Mouse (Mus musculus) heart, embryonic 11.5 days (tissue): Measurements from ENCODE around the gene Dvl2. TPM values are rescaled to one million over a fixed set of nuclear protein-coding genes. Genes with fewer than 3 reads are reported as not detected.
"Not testable (repeated sequence)": the region's sequence is repeated elsewhere in the genome, so short reads cannot be mapped to it uniquely, and the experiment has no call there.

ENCODE experiments used
- ATAC-seq: fragments of 200-750 bp; cut with Nextera tagmentation; replicated peaks from 2 replicates; pipeline ENCODE4 v1.8.0; 2017; ENCODE audit warnings: moderate library complexity; ENCODE audit not compliant: insufficient number of reproducible peaks, low FRiP score, low TSS enrichment
- H3K27ac ChIP-seq: fragments of 300-500 bp; sonication (generic); 2 replicates; pipeline ENCODE4 v1.5.1; 2014; ENCODE audit warnings: mild to moderate bottlenecking, low read depth, low read length
- H3K27me3 ChIP-seq: fragments of 300-500 bp; sonication (generic); 2 replicates; pipeline ENCODE4 v1.6.1; 2014; ENCODE audit warnings: mild to moderate bottlenecking, low read length, mixed read lengths; ENCODE audit not compliant: control insufficient read depth, insufficient read depth
- H3K36me3 ChIP-seq: fragments of 300-500 bp; sonication (generic); 2 replicates; pipeline ENCODE4 v1.6.1; 2014; ENCODE audit warnings: mild to moderate bottlenecking, low read length, moderate library complexity, mixed read lengths; ENCODE audit not compliant: control insufficient read depth, insufficient read depth
- H3K4me1 ChIP-seq: fragments of 300-500 bp; sonication (generic); 2 replicates; pipeline ENCODE4 v1.6.1; 2014; ENCODE audit warnings: low read length; ENCODE audit not compliant: control insufficient read depth, insufficient read depth
- H3K4me2 ChIP-seq: fragments of 300-500 bp; sonication (generic); 2 replicates; pipeline ENCODE4 v1.6.1; 2014; ENCODE audit warnings: mild to moderate bottlenecking, moderate library complexity
- H3K4me3 ChIP-seq: fragments of 300-500 bp; sonication (generic); 2 replicates; pipeline ENCODE4 v1.5.1; 2014; ENCODE audit warnings: low read depth, low read length
- H3K9ac ChIP-seq: fragments of 300-500 bp; sonication (generic); 2 replicates; pipeline ENCODE4 v1.6.1; 2014; ENCODE audit warnings: mild to moderate bottlenecking, low read depth, low read length, moderate library complexity
- H3K9me3 ChIP-seq: fragments of 300-500 bp; sonication (generic); replicated peaks from 2 replicates; pipeline ENCODE4 v1.6.1; 2016; ENCODE audit warnings: low read length; ENCODE audit not compliant: control insufficient read depth
- WGBS: fragments of 180-500 bp; shearing (Covaris S2); extraction: QIAGEN DNeasy Blood & Tissue Kit; methylation state at CpG from one replicate; pipeline ENCODE4 v1.1.7; 2014; ENCODE audit not compliant: insufficient replicate concordance; 5-methylcytosine and 5-hydroxymethylcytosine counted together
- polyA plus RNA-seq: library from polyadenylated mRNA; unstranded; fragments of >200 nt; fragmentation: Nextera tagmentation; extraction: Ambion mirVana; gene quantifications from 2 replicates; pipeline ENCODE4 v1.2.1, GENCODE M21; 2014

Gene Dvl2
- polyA plus RNA-seq, 1 experiment from 2014 or later = 18.9 TPM

DNA sequence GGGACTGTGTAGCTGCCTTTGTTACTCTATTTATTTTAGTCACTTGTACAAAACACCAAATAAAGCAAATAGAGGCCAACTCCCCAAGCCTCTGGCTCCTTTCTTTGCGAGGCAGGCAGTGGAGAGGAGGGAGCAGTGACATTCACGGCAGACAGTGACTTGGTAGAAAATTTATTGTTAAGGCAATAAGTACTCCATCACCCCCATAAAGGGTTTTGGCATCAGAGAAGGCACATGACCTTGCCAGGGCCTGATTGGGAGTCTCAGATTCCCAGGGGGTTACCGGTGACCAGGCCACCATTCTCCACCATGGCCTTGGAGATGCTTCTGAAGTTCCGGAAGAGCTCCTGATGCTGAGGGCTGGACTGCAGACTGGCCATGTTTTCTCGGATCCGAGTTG is 9.6 kb downstream of the Dvl2 start:
- Histone ChIP-seq H3K27ac (no peak overlapping the region), H3K36me3 (peaks cover 60% of the 10 kb centered on the region), H3K4me3 (no peak overlapping the region), H3K4me1 (peaks cover 11% of the 10 kb centered on the region), H3K27me3 (no peaks in the 10 kb centered on the region), H3K9me3 (no peaks in the 10 kb centered on the region), H3K4me2 (no peak overlapping the region), H3K9ac (no peak overlapping the region)
- WGBS = 88% methylated on average over 6 of the region's 6 CpGs
- no peak for ATAC-seq

DNA sequence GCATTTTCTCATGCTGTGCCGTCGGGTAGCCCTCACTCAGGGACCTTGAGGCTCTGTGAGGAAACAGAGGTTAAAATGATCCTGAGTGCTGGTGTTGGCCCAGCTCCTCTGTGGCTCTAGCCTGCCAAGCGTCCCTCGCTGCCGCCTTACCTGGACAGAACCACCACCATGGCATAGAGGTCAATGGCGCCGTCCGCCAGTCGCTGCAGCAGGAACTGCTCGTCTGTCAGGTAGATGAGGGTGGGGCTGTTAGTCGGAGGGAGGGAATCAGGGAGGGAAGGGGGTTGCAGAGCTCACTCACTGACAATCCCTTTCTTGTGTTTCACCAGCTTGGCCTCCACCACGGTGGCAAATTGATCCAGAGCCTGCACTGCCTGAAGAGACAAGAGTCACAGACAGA is 10.2 kb downstream of the Dvl2 start:
- H3K36me3 ChIP-seq = peaks cover 60% of the 10 kb centered on the region
- H3K4me1 ChIP-seq = peaks cover 11% of the 10 kb centered on the region
- no peak overlapping the region for H3K9ac ChIP-seq
- no peak for ATAC-seq
- no peaks in the 10 kb centered on the region for H3K27me3 ChIP-seq
- H3K9me3 ChIP-seq = no peaks in the 10 kb centered on the region
- no peak overlapping the region for H3K4me3 ChIP-seq
- no peak overlapping the region for H3K4me2 ChIP-seq
- WGBS = 83% methylated on average over 12 of the region's 12 CpGs
- H3K27ac ChIP-seq = no peak overlapping the region

DNA sequence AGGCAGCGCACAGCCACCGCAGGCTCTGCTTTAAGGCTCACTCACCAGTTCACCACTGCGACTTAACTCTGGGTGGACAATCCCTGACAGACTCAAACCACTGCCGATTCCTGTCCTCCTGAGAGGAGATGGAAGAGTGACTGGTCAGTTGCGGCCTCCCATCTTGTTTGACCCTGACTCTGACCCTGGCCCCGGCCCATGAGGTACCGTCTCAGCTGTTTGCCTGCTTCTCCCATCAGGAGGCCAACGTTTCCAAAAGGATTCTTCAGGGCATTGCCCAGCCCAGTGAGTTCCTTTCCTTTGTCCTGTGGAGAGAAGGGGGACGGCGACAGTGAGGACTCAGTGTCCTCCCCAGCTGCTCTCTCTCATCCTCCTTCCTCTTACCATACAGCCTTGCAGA is 10.6 kb downstream of the Dvl2 start:
- peaks cover 11% of the 10 kb centered on the region for H3K4me1 ChIP-seq
- H3K4me3 ChIP-seq = no peak overlapping the region
- peaks cover 60% of the 10 kb centered on the region for H3K36me3 ChIP-seq
- no peaks in the 10 kb centered on the region for H3K9me3 ChIP-seq
- H3K27me3 ChIP-seq = no peaks in the 10 kb centered on the region
- H3K9ac ChIP-seq = no peak overlapping the region
- H3K4me2 ChIP-seq = no peak overlapping the region
- WGBS = 85% methylated on average over 10 of the region's 10 CpGs
- no peak overlapping the region for H3K27ac ChIP-seq
- no peak for ATAC-seq

DNA sequence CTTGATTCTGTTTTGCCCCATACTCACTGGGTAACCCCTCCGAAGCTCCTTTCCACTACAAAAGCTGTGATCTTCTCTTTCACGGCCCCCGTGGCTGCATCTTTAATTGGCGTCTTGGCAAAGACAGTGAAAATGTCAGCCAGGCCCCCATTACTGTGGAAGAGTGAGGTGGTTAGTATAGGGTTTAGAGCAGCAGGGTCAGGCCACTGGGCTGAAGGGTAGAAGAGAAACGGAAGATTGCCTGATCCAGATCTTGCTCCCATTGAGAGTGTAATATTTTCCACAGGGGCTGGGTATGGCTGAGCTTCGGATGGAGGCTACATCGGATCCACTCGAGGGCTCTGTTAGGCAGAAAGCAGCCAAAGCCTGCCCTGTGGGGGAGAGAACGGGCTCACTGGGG is 12.5 kb downstream of the Dvl2 start:
- no peak overlapping the region for H3K9ac ChIP-seq
- no peak overlapping the region for H3K4me3 ChIP-seq
- H3K27me3 ChIP-seq = no peaks in the 10 kb centered on the region
- no peak for ATAC-seq
- peaks cover 46% of the 10 kb centered on the region for H3K36me3 ChIP-seq
- H3K9me3 ChIP-seq = no peaks in the 10 kb centered on the region
- H3K27ac ChIP-seq = no peak overlapping the region
- 82% methylated on average over 9 of the region's 9 CpGs for WGBS
- H3K4me2 ChIP-seq = no peak overlapping the region
- H3K4me1 ChIP-seq = peaks cover 18% of the 10 kb centered on the region

DNA sequence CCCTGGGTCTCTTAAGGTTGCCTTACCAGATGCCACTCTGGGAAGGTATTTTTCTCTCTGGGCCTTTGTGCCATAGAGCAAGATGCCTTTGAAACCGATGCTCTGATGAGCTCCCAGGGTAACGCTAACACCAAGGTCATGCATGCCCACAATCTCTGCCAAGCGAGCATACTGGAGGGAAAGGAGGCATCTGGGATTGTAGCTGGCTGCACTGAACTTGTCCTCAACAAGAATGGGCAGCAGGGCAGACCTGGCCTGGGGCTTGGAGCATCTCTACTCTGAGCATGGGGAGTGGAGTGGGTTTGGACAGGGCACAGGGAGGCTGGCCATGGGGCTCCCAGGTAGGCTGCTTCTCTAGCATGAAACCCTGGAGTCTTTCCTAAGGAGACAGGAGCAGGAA is 13.0 kb downstream of the Dvl2 start:
- peaks cover 41% of the 10 kb centered on the region for H3K36me3 ChIP-seq

DNA sequence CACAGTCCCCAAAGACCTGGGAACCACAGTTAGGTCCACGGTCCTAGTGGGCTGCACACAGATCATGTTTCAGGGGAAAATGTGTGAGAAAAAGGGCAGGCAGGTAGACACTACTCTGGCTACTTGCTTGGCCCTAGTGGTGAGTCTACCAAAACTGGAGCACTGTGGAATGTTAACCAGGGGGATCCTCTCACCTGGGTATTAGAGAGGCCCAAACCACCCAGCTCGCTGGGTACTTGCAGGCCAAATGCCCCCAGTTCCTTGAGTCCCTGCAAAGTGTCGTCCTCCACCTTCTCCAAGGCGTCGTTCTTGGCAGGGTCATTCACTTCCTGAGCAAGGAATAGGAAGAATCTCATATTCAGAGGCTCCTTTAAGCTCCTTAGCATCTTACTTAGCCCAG is 13.7 kb downstream of the Dvl2 start:
- WGBS = 64% methylated on average over 5 of the region's 5 CpGs

More for the DNA sequence above, 13.0 kb downstream of the Dvl2 start:
- WGBS = 93% methylated on average over 3 of the region's 3 CpGs
- Histone ChIP-seq H3K4me2 (no peak overlapping the region), H3K9me3 (no peaks in the 10 kb centered on the region), H3K4me3 (no peak overlapping the region), H3K4me1 (peaks cover 20% of the 10 kb centered on the region), H3K27ac (no peak overlapping the region), H3K9ac (no peak overlapping the region), H3K27me3 (no peaks in the 10 kb centered on the region)
- ATAC-seq = no peak

DNA sequence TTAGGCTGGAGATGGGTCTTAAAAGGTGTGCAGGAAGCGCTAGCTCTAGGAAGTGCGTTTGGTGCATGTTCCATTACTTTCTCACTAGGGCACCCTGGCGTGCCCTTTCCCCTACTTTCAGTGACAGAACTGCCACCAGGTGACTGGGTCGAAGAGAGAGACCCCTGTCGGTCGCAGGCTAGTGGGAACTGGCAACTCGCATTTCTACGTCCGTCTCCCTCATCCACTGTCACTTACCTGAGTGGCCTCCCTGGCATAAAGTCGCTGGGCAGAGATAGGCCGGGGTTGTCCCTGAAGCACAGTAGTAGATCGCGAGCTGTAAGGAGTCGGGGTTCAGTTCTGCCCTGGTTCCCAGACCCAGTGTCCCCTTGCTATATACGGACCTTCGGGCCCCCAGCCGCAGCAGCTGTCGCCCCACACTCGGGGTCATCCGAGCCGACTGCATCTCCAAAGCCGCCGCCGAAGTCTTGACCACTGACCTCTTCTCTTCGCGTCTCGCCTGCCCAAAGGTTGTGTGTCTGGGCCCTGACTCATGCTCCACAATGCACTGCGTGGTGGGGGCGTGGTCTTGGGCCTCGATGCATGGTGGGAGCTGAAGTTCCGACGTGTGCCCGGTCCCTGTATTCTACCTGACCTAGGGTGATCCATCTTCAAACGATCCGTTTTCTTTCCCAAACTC is 14.6 kb downstream of the Dvl2 start, which contains the start of gene Acadvl:
TSS of gene Acadvl (minus strand) at position 532 of the 679 bp plus-strand sequence.
- peaks cover 31% of the 10 kb centered on the region for H3K36me3 ChIP-seq
- H3K9ac ChIP-seq = peak within 1 kb of the TSS; percentile 85
- under 1% methylated on average over 35 of the region's 35 CpGs for WGBS
- ATAC-seq = peak; percentile 81
- peaks cover 30% of the 10 kb centered on the region for H3K4me1 ChIP-seq
- H3K4me3 ChIP-seq = peak within 1 kb of the TSS; percentile 63
- H3K4me2 ChIP-seq = peak within 1 kb of the TSS; percentile 93
- no peaks in the 10 kb centered on the region for H3K9me3 ChIP-seq
- no peaks in the 10 kb centered on the region for H3K27me3 ChIP-seq
- H3K27ac ChIP-seq = peak within 1 kb of the TSS; percentile 46

More for the DNA sequence above, 13.7 kb downstream of the Dvl2 start:
- H3K4me3 ChIP-seq = no peak overlapping the region
- H3K4me2 ChIP-seq = peak overlapping the region; percentile 93; the same call in 1 of the 2 replicates
- no peak overlapping the region for H3K9ac ChIP-seq
- ATAC-seq = no peak
- H3K36me3 ChIP-seq = peaks cover 35% of the 10 kb centered on the region
- no peaks in the 10 kb centered on the region for H3K9me3 ChIP-seq
- no peaks in the 10 kb centered on the region for H3K27me3 ChIP-seq
- no peak overlapping the region for H3K27ac ChIP-seq
- H3K4me1 ChIP-seq = peaks cover 23% of the 10 kb centered on the region

DNA sequence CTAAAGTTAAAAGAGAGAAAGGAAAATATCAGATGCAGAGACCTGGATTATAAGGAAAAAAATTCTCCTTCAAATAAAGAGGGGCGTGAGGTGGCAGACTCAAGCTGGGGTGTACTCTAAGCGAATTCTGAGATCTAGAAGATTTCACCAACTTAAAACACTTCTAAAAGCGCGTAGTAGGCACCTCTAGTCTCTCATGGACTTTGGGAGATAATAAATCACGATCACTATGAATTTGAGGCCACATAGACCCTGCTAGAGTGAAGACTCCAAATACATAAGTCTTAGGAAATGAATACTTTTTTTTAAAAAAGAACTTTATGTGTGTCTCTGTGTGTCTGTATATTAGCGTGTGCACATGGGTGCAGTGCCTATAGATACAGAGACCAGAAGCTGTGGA is 15.3 kb downstream of the Dvl2 start:
- ATAC-seq = no peak
- H3K36me3 ChIP-seq = peaks cover 26% of the 10 kb centered on the region
- peaks cover 34% of the 10 kb centered on the region for H3K4me1 ChIP-seq
- H3K27me3 ChIP-seq = no peaks in the 10 kb centered on the region
- no peak overlapping the region for H3K9ac ChIP-seq
- 64% methylated on average over 6 of the region's 6 CpGs for WGBS
- H3K4me2 ChIP-seq = peak overlapping the region; percentile 93
- no peaks in the 10 kb centered on the region for H3K9me3 ChIP-seq
- H3K27ac ChIP-seq = no peak overlapping the region
- peak overlapping the region; percentile 63 for H3K4me3 ChIP-seq

DNA sequence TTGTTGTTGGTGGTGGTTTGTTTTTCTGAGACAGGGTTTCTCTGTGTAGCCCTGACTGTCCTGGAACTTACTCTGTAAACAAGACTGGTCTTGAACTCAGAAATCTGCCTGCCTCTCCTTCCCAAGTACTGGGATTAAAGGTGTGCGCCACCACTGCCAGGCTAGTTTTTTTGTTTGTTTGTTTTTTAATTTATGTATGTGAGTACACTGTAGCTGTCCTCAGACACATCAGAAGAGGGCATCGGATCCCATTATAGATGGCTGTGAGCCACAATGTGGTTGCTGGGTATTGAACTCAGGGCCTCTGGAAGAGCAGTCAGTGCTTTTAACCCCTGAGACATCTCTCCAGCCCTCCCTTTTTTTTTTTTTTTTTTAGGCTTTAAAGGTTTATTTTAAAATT is 15.8 kb downstream of the Dvl2 start:
- WGBS = 87% methylated on average over 2 of the region's 2 CpGs

More for the DNA sequence above, 15.8 kb downstream of the Dvl2 start:
- not testable (repeated sequence) for H3K9ac ChIP-seq, ATAC-seq, H3K9me3 ChIP-seq, H3K27ac ChIP-seq, H3K27me3 ChIP-seq, H3K4me3 ChIP-seq, H3K4me2 ChIP-seq
- peaks cover 22% of the 10 kb centered on the region for H3K36me3 ChIP-seq
- H3K4me1 ChIP-seq = peaks cover 34% of the 10 kb centered on the region
